Mouse (Mus musculus): ENCODE data around the gene Rbm12. TPM values are rescaled to one million over a fixed set of nuclear protein-coding genes. Genes with fewer than 3 reads are reported as not detected.

The Rbm12 gene
- polyA plus RNA-seq, 1 experiment from 2014 or later = 53.9 TPM

- no peak for DNase-seq (ENCODE audit: low spot score)
- Histone ChIP-seq H3K36me3 (peaks cover 94% of the 10 kb centered on the region), H3K27ac (no peak overlapping the region), H3K27me3 (ENCODE audit: low read depth, poor library complexity, severe bottlenecking) (no peaks in the 10 kb centered on the region), H3K9me3 (replicated peaks) (no peaks in the 10 kb centered on the region), H3K4me1 (peaks cover 8% of the 10 kb centered on the region), H3K4me3 (no peak overlapping the region)
- WGBS = 93% methylated on average over 10 of the region's 10 CpGs
Measured at GRCm38 (mm10) chr2:156071236-156071635, 40.5 kb downstream of the Rbm12 start.

DNA sequence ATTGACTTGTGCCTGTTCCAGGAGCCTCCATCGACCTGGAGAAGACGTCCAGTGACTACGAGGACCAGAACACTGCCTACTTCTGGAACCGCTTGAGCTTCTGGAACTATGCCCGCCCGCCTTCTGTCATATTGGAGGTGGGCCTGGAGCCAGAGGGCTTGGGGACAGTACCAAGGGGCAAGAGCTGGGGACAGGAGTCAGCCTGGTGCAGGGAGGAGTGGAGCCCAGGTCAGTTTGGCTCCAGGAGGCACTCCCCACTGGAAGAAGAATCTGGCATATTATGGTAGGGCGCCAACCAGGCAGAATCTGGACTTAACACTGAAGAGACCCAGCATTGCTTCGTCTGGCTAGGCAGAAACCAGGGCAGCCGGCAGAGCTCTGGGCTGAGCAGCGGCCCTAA lies 43.9 kb downstream of the Rbm12 start:
- Histone ChIP-seq H3K27me3 (ENCODE audit: low read depth, poor library complexity, severe bottlenecking) (no peaks in the 10 kb centered on the region), H3K4me3 (no peak overlapping the region), H3K27ac (no peak overlapping the region), H3K4me1 (peaks cover 18% of the 10 kb centered on the region), H3K9me3 (replicated peaks) (no peaks in the 10 kb centered on the region), H3K36me3 (peaks cover 61% of the 10 kb centered on the region)
- 94% methylated on average over 10 of the region's 10 CpGs for WGBS
- DNase-seq (ENCODE audit: low spot score) = no peak

GRCm38 (mm10) chr2:156066126-156066525 lies 45.7 kb downstream of the Rbm12 start:
- Histone ChIP-seq H3K27me3 (ENCODE audit: low read depth, poor library complexity, severe bottlenecking) (no peaks in the 10 kb centered on the region), H3K4me3 (peak overlapping the region; percentile 80), H3K9me3 (replicated peaks) (no peaks in the 10 kb centered on the region), H3K36me3 (peaks cover 43% of the 10 kb centered on the region), H3K4me1 (peaks cover 18% of the 10 kb centered on the region), H3K27ac (peak overlapping the region; percentile 97)
- DNase-seq (ENCODE audit: low spot score) = no peak
- WGBS = 33% methylated on average over 10 of the region's 10 CpGs

GRCm38 (mm10) chr2:156065099-156066041 lies 46.4 kb downstream of the Rbm12 start, which contains the start of gene Spag4:
Gene Spag4, plus strand, starts transcription at chr2:156065175.
- peaks cover 36% of the 10 kb centered on the region for H3K36me3 ChIP-seq
- peak within 1 kb of the TSS; percentile 97 for H3K27ac ChIP-seq
- no peaks in the 10 kb centered on the region for H3K27me3 ChIP-seq (ENCODE audit: low read depth, poor library complexity, severe bottlenecking)
- peak within 1 kb of the TSS; percentile 80 for H3K4me3 ChIP-seq
- DNase-seq (ENCODE audit: low spot score) = peak; percentile 93
- H3K9me3 ChIP-seq (replicated peaks) = no peaks in the 10 kb centered on the region
- WGBS = under 1% methylated on average over 81 of the region's 81 CpGs
- peaks cover 18% of the 10 kb centered on the region for H3K4me1 ChIP-seq

GRCm38 (mm10) chr2:156052816-156053215 lies 59.0 kb downstream of the Rbm12 start, which contains the start of gene Fer1l4:
Gene Fer1l4, minus strand, starts transcription at chr2:156052947.
- WGBS = 85% methylated on average over 9 of the region's 9 CpGs
- no peaks in the 10 kb centered on the region for H3K9me3 ChIP-seq (replicated peaks)
- no peak for DNase-seq (ENCODE audit: low spot score)
- H3K36me3 ChIP-seq = no peaks in the 10 kb centered on the region
- peaks cover 11% of the 10 kb centered on the region; the same call in 1 of the 2 replicates for H3K4me1 ChIP-seq
- peaks cover 15% of the 10 kb centered on the region for H3K27me3 ChIP-seq (ENCODE audit: low read depth, poor library complexity, severe bottlenecking)
- no peak within 1 kb of the TSS for H3K4me3 ChIP-seq
- no peak within 1 kb of the TSS for H3K27ac ChIP-seq

DNA sequence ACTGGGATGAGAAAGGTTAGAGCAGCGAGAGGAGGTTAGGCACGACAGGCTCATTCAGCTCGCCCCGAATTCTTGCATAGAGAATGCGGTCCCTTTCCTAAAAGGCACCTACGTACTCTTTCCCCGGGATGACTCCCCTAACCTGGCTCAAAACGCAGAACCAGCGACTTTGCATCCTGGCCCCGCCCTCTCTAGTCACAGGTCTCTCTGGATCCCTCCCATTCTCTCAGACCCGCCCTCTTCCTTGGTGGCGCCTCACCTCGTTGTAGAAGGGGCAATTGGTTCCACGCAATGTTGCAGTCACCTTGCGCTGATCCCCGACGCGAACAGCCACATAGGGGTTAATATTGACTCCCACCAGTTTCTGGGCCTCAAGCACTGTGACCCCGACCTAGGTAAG lies 63.8 kb downstream of the Rbm12 start:
- Histone ChIP-seq H3K27ac (no peak overlapping the region), H3K4me3 (peak overlapping the region; percentile 16; the same call in 1 of the 2 replicates), H3K9me3 (replicated peaks) (no peaks in the 10 kb centered on the region), H3K4me1 (peaks cover 11% of the 10 kb centered on the region; the same call in 1 of the 2 replicates), H3K27me3 (ENCODE audit: low read depth, poor library complexity, severe bottlenecking) (peaks cover 31% of the 10 kb centered on the region), H3K36me3 (no peaks in the 10 kb centered on the region)
- WGBS = 7% methylated on average over 19 of the region's 19 CpGs
- DNase-seq (ENCODE audit: low spot score) = no peak

DNA sequence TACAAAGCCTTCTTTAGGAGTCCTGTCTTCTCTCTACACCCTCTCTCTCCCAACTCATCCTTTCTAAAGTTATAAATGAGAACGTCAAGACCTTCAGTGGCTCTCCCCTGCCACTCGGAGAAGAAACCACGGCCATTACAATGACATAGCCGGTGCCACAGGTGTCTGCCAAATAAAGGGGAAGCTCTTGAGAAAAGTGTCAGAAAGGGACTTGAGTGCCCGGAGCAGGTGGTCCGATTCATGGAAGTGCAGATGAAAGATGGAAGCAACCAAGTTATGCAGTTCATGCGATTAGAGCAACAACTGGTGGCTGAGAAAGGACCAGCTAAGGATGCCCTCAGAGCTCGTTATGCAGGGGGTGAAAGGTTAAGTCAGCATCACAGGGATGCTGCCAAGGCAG lies 68.9 kb downstream of the Rbm12 start:
- H3K9me3 ChIP-seq (replicated peaks) = no peaks in the 10 kb centered on the region
- H3K27ac ChIP-seq = no peak overlapping the region
- H3K4me3 ChIP-seq = no peak overlapping the region
- 89% methylated on average over 8 of the region's 8 CpGs for WGBS
- DNase-seq (ENCODE audit: low spot score) = no peak
- H3K4me1 ChIP-seq = peaks cover 5% of the 10 kb centered on the region; the same call in 1 of the 2 replicates
- no peaks in the 10 kb centered on the region for H3K36me3 ChIP-seq
- H3K27me3 ChIP-seq (ENCODE audit: low read depth, poor library complexity, severe bottlenecking) = peaks cover 16% of the 10 kb centered on the region

Other genes with a start within 250 kb of the Rbm12 start
- gene Uqcc1, start 181.7 kb downstream of the Rbm12 start, polyA plus RNA-seq (2016; fragmentation: Nextera tagmentation; extraction: Ambion mirVana) = 78.6 and 83.1 TPM in 2 replicates
- gene Gm15557, start 171.2 kb downstream of the Rbm12 start, polyA plus RNA-seq (2016; fragmentation: Nextera tagmentation; extraction: Ambion mirVana) = 0.13 and 0.18 TPM in 2 replicates
- 1.4 and 8.1 TPM in 2 replicates for gene Gdf5, start 166.6 kb downstream of the Rbm12 start, polyA plus RNA-seq (2016; fragmentation: Nextera tagmentation; extraction: Ambion mirVana)
- gene Cep250, start 155.5 kb downstream of the Rbm12 start, polyA plus RNA-seq (2016; fragmentation: Nextera tagmentation; extraction: Ambion mirVana) = 28.7 and 34.3 TPM in 2 replicates
- gene 6430550D23Rik, start 104.0 kb downstream of the Rbm12 start, polyA plus RNA-seq (2016; fragmentation: Nextera tagmentation; extraction: Ambion mirVana) = 1.2 and 1.5 TPM in 2 replicates
- gene Ergic3, start 103.9 kb downstream of the Rbm12 start, polyA plus RNA-seq (2016; fragmentation: Nextera tagmentation; extraction: Ambion mirVana) = 191 TPM in 2 replicates
- not detected in 2 replicates for gene Fer1l4, start 59.0 kb downstream of the Rbm12 start, polyA plus RNA-seq (2016; fragmentation: Nextera tagmentation; extraction: Ambion mirVana)
- 5.6 and 5.9 TPM in 2 replicates for gene Spag4, start 46.8 kb downstream of the Rbm12 start, polyA plus RNA-seq (2016; fragmentation: Nextera tagmentation; extraction: Ambion mirVana)
- 75.7 and 81.6 TPM in 2 replicates for gene Cpne1, start within 50 bp of the Rbm12 start, polyA plus RNA-seq (2016; fragmentation: Nextera tagmentation; extraction: Ambion mirVana)
- 15.9 and 26.5 TPM in 2 replicates for gene Gm28036, start 15.1 kb upstream of the Rbm12 start, polyA plus RNA-seq (2016; fragmentation: Nextera tagmentation; extraction: Ambion mirVana)
- gene Romo1, start 32.1 kb upstream of the Rbm12 start, polyA plus RNA-seq (2016; fragmentation: Nextera tagmentation; extraction: Ambion mirVana) = 380 and 410 TPM in 2 replicates
- gene Nfs1, start 32.2 kb upstream of the Rbm12 start, polyA plus RNA-seq (2016; fragmentation: Nextera tagmentation; extraction: Ambion mirVana) = 38.2 and 43.2 TPM in 2 replicates
- 469 and 559 TPM in 2 replicates for gene Rbm39, start 68.3 kb upstream of the Rbm12 start, polyA plus RNA-seq (2016; fragmentation: Nextera tagmentation; extraction: Ambion mirVana)
- 68.1 and 75.5 TPM in 2 replicates for gene Phf20, start 84.5 kb upstream of the Rbm12 start, polyA plus RNA-seq (2016; fragmentation: Nextera tagmentation; extraction: Ambion mirVana)
- gene Cnbd2, start 200.3 kb upstream of the Rbm12 start, polyA plus RNA-seq (2016; fragmentation: Nextera tagmentation; extraction: Ambion mirVana) = 2.6 TPM in 2 replicates
- 53.3 and 61.0 TPM in 2 replicates for gene Scand1, start 200.7 kb upstream of the Rbm12 start, polyA plus RNA-seq (2016; fragmentation: Nextera tagmentation; extraction: Ambion mirVana)

Data from limb, embryonic 10.5 days (tissue).